Mouse (Mus musculus): Measurements from ENCODE around the gene Trabd2b. TPM values are rescaled to one million over a fixed set of nuclear protein-coding genes. Genes with fewer than 3 reads are reported as not detected.
A peak's percentile ranks its signal among the peaks of the same experiment; 100 is the strongest.

Gene Trabd2b
- polyA plus RNA-seq, 1 experiment from 2014 or later: 0.63 TPM

DNA sequence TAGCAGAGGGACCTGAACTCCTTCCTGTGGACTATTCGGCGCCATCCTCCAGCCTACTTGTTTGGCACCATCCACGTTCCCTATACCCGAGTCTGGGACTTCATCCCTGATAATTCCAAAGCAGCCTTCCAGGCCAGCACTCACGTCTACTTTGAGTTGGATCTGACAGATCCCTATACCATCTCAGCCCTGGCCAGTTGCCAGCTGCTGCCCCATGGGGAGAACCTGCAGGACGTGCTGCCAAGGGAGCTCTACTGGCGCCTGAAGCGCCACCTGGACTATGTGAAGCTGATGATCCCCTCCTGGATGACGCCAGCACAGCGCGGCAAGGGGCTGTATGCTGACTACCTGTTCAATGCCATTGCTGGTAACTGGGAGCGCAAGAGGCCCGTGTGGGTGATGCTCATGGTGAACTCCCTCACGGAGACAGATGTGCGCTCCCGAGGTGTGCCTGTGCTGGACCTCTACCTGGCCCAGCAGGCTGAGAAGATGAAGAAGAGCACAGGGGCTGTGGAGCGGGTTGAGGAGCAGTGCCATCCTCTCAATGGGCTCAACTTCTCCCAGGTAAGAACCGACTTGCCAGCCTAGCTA is 2.5 kb downstream of the Trabd2b start:
- DNase-seq (ENCODE audit: low spot score) (no peak), ATAC-seq (ENCODE audit: low FRiP score) (no peak)
- no peaks in the 10 kb centered on the region for H3K36me3 ChIP-seq (replicated peaks; ENCODE audit: control insufficient read depth, insufficient read depth)
- no peak overlapping the region for H3K4me3 ChIP-seq (replicated peaks; ENCODE audit: low read length)
- no peak overlapping the region for H3K27ac ChIP-seq
- H3K27me3 ChIP-seq (ENCODE audit: control insufficient read depth, insufficient read depth, low read length): peaks cover 33% of the 10 kb centered on the region
- WGBS: 67% methylated on average over 18 of the region's 18 CpGs
- peaks cover 24% of the 10 kb centered on the region; the same call in 1 of the 2 replicates for H3K4me1 ChIP-seq (replicated peaks; ENCODE audit: control insufficient read depth, insufficient read depth, low read length)
- H3K9me3 ChIP-seq (ENCODE audit: control insufficient read depth, low read length): no peaks in the 10 kb centered on the region
- no peak overlapping the region for H3K9ac ChIP-seq
- peak overlapping the region; percentile 15 for H3K4me2 ChIP-seq (replicated peaks)

DNA sequence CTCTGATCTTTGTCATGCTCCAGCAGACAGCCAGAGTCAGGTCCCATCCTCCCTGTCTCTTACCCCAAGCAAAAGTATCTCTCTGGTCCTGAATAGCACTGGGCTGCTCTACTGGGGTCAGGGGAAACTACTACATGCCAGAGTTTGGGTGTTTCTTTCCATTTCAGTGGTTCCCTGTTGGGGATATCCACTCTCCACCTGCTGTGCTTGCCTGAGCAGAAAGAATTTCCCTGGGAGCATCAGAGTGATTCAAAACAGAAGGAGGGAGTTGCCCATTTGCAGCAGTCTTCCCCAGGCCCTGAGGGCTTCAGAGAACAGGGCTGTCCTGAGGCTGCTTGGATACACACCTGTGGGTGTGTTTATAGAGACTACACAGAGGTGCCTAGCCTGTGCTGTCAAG is 3.0 kb downstream of the Trabd2b start:
- no peak overlapping the region for H3K27ac ChIP-seq
- peak overlapping the region; percentile 15 for H3K4me2 ChIP-seq (replicated peaks)
- no peaks in the 10 kb centered on the region for H3K36me3 ChIP-seq (replicated peaks; ENCODE audit: control insufficient read depth, insufficient read depth)
- no peak for ATAC-seq (ENCODE audit: low FRiP score)
- no peak overlapping the region for H3K4me3 ChIP-seq (replicated peaks; ENCODE audit: low read length)
- DNase-seq (ENCODE audit: low spot score): no peak
- peaks cover 24% of the 10 kb centered on the region; the same call in 1 of the 2 replicates for H3K4me1 ChIP-seq (replicated peaks; ENCODE audit: control insufficient read depth, insufficient read depth, low read length)
- no peaks in the 10 kb centered on the region for H3K9me3 ChIP-seq (ENCODE audit: control insufficient read depth, low read length)
- H3K27me3 ChIP-seq (ENCODE audit: control insufficient read depth, insufficient read depth, low read length): peaks cover 33% of the 10 kb centered on the region
- H3K9ac ChIP-seq: no peak overlapping the region

DNA sequence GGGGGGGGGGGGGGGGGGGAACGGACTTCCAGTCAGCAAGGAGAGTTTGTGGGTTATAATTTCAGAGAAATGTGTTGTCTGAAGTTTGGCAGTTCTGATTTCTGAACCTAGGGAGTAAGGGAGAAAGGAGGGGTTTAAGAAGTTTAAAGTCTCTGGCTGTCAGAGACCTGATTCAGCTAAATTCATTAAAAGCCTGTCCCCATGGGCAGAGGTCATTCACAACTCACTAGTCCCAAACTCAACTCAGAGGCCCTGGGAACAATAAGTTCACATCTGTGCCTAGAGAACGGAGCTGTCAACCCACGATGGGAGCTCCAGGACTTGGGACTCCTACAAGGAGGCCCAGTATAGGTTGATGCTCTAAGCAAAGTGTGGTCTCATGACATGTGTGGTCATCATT is 3.5 kb downstream of the Trabd2b start:
- peak overlapping the region; percentile 15; the same call in 1 of the 2 replicates for H3K4me2 ChIP-seq (replicated peaks)
- 25% methylated on average over 3 of the region's 3 CpGs for WGBS

GRCm38 (mm10) chr4:114410443-114410842 is 3.9 kb downstream of the Trabd2b start:
- no peaks in the 10 kb centered on the region for H3K9me3 ChIP-seq (ENCODE audit: control insufficient read depth, low read length)
- no peak overlapping the region for H3K4me3 ChIP-seq (replicated peaks; ENCODE audit: low read length)
- 5% methylated on average over 11 of the region's 11 CpGs for WGBS
- no peaks in the 10 kb centered on the region for H3K36me3 ChIP-seq (replicated peaks; ENCODE audit: control insufficient read depth, insufficient read depth)
- DNase-seq (ENCODE audit: low spot score) (no peak), ATAC-seq (ENCODE audit: low FRiP score) (no peak)
- H3K4me1 ChIP-seq (replicated peaks; ENCODE audit: control insufficient read depth, insufficient read depth, low read length): peaks cover 24% of the 10 kb centered on the region; the same call in 1 of the 2 replicates
- peaks cover 33% of the 10 kb centered on the region for H3K27me3 ChIP-seq (ENCODE audit: control insufficient read depth, insufficient read depth, low read length)
- H3K9ac ChIP-seq: no peak overlapping the region
- H3K27ac ChIP-seq: no peak overlapping the region
- 0 out of 2 replicates have a peak overlapping the region, but pooled peaks have one; percentile 5 for H3K4me2 ChIP-seq (replicated peaks)

More for the DNA sequence above, 3.5 kb downstream of the Trabd2b start:
- DNase-seq (ENCODE audit: low spot score) (no peak), ATAC-seq (ENCODE audit: low FRiP score) (no peak)
- Histone ChIP-seq H3K9me3 (ENCODE audit: control insufficient read depth, low read length) (no peaks in the 10 kb centered on the region), H3K9ac (no peak overlapping the region), H3K27ac (no peak overlapping the region), H3K4me1 (replicated peaks; ENCODE audit: control insufficient read depth, insufficient read depth, low read length) (peaks cover 24% of the 10 kb centered on the region; the same call in 1 of the 2 replicates), H3K4me3 (replicated peaks; ENCODE audit: low read length) (no peak overlapping the region), H3K27me3 (ENCODE audit: control insufficient read depth, insufficient read depth, low read length) (peaks cover 33% of the 10 kb centered on the region), H3K36me3 (replicated peaks; ENCODE audit: control insufficient read depth, insufficient read depth) (no peaks in the 10 kb centered on the region)

DNA sequence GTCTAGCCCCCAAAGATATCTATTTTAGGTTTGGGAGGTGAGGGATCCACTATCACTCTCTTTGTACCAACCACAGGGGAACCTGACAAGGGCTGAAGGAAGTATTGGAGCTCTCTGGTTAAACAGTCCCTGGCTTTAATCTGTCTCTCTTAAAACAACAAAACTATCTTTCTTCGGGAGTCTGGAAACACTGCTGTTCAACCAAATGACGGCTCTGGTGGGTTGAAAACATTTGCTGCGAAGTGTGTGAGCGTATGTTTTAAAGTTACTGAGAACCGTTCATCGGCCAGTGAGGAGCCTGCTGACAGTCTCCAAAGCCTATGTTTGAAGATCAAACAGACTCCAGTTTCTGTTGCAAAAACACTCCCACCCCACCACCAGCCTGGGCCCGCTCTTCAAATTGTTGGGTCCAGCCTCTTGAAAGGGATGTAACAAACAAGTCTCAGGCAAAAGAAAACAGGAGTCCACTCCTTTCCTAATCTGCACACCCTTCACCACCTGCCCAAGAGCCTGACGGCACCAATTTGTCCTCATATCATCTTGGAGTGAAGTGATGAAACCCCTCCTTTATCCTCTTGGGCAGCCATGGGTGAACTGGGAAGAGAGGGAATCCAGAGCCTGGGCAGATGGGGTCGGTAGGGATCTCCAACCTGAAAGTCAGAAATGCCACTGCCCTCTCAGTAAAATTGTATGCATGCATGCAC is 4.6 kb downstream of the Trabd2b start:
- no peak for DNase-seq (ENCODE audit: low spot score)
- no peak for ATAC-seq (ENCODE audit: low FRiP score)
- H3K4me1 ChIP-seq (replicated peaks; ENCODE audit: control insufficient read depth, insufficient read depth, low read length): peaks cover 24% of the 10 kb centered on the region; the same call in 1 of the 2 replicates
- no peaks in the 10 kb centered on the region for H3K36me3 ChIP-seq (replicated peaks; ENCODE audit: control insufficient read depth, insufficient read depth)
- WGBS: 48% methylated on average over 9 of the region's 9 CpGs
- no peak overlapping the region for H3K4me3 ChIP-seq (replicated peaks; ENCODE audit: low read length)
- no peak overlapping the region for H3K9ac ChIP-seq
- H3K4me2 ChIP-seq (replicated peaks): 0 out of 2 replicates have a peak overlapping the region, but pooled peaks have one; percentile 5
- no peaks in the 10 kb centered on the region for H3K9me3 ChIP-seq (ENCODE audit: control insufficient read depth, low read length)
- H3K27ac ChIP-seq: no peak overlapping the region
- peaks cover 33% of the 10 kb centered on the region for H3K27me3 ChIP-seq (ENCODE audit: control insufficient read depth, insufficient read depth, low read length)

GRCm38 (mm10) chr4:114411846-114412390 is 5.4 kb downstream of the Trabd2b start:
- Histone ChIP-seq H3K9me3 (ENCODE audit: control insufficient read depth, low read length) (no peaks in the 10 kb centered on the region), H3K4me2 (replicated peaks) (no peak overlapping the region), H3K4me1 (replicated peaks; ENCODE audit: control insufficient read depth, insufficient read depth, low read length) (peaks cover 17% of the 10 kb centered on the region; the same call in 1 of the 2 replicates), H3K4me3 (replicated peaks; ENCODE audit: low read length) (no peak overlapping the region), H3K36me3 (replicated peaks; ENCODE audit: control insufficient read depth, insufficient read depth) (no peaks in the 10 kb centered on the region), H3K27me3 (ENCODE audit: control insufficient read depth, insufficient read depth, low read length) (peaks cover 26% of the 10 kb centered on the region), H3K9ac (no peak overlapping the region), H3K27ac (no peak overlapping the region)
- WGBS: 52% methylated on average over 6 of the region's 6 CpGs
- DNase-seq (ENCODE audit: low spot score): no peak
- ATAC-seq (ENCODE audit: low FRiP score): no peak

DNA sequence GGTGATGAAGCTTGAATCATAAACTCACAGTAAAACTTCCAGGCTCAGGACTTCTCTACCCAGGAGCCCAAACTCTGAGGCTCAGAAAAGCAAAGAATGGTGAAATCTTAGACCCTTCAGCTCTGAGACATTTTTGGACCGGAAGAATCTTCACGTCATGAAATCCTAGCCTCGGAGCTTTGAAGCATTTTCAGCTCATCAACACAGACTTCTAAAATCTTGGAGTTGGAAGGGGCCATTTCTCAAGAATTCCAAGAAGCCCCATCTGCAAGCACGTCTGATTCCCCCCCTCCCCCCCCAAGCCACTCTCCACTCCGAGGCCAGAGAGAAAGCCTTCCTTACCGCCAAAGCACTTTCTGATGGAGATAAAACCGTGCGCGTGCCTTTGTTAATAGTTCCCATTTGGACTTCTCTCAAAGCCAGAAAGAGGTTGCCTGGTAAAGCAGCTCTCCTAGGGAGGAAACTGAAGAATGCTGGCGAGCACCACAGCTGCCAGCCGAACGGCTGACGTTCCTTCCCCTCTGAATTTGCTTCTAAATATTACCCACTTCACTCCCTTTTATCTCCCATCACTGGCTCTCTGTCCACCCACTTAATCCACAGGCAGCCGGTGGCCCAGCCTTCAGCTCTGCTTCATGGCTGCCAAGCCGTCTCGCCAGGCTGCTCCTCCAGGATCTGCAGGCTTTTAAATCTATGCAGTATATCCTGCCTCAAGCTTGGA is 9.6 kb downstream of the Trabd2b start:
- ATAC-seq (ENCODE audit: low FRiP score): peak; percentile 34; the same call in 1 of the 2 replicates

GRCm38 (mm10) chr4:114420154-114420553 is 13.6 kb downstream of the Trabd2b start:
- Histone ChIP-seq H3K27me3 (ENCODE audit: control insufficient read depth, insufficient read depth, low read length) (no peaks in the 10 kb centered on the region), H3K27ac (no peak overlapping the region), H3K9me3 (ENCODE audit: control insufficient read depth, low read length) (no peaks in the 10 kb centered on the region), H3K36me3 (replicated peaks; ENCODE audit: control insufficient read depth, insufficient read depth) (no peaks in the 10 kb centered on the region), H3K9ac (no peak overlapping the region), H3K4me3 (replicated peaks; ENCODE audit: low read length) (no peak overlapping the region), H3K4me2 (replicated peaks) (no peak overlapping the region), H3K4me1 (replicated peaks; ENCODE audit: control insufficient read depth, insufficient read depth, low read length) (no peaks in the 10 kb centered on the region)
- no peak for DNase-seq (ENCODE audit: low spot score)
- WGBS: 89% methylated on average over 2 of the region's 2 CpGs
- no peak for ATAC-seq (ENCODE audit: low FRiP score)

More for the DNA sequence above, 9.6 kb downstream of the Trabd2b start:
- 38% methylated on average over 16 of the region's 16 CpGs for WGBS
- H3K27me3 ChIP-seq (ENCODE audit: control insufficient read depth, insufficient read depth, low read length): no peaks in the 10 kb centered on the region; the same call in 1 of the 2 replicates
- H3K4me2 ChIP-seq (replicated peaks): no peak overlapping the region
- DNase-seq (ENCODE audit: low spot score): no peak
- H3K4me3 ChIP-seq (replicated peaks; ENCODE audit: low read length): no peak overlapping the region
- peaks cover 6% of the 10 kb centered on the region; the same call in 1 of the 2 replicates for H3K4me1 ChIP-seq (replicated peaks; ENCODE audit: control insufficient read depth, insufficient read depth, low read length)
- no peaks in the 10 kb centered on the region for H3K36me3 ChIP-seq (replicated peaks; ENCODE audit: control insufficient read depth, insufficient read depth)
- H3K9me3 ChIP-seq (ENCODE audit: control insufficient read depth, low read length): no peaks in the 10 kb centered on the region
- no peak overlapping the region for H3K27ac ChIP-seq
- no peak overlapping the region for H3K9ac ChIP-seq

DNA sequence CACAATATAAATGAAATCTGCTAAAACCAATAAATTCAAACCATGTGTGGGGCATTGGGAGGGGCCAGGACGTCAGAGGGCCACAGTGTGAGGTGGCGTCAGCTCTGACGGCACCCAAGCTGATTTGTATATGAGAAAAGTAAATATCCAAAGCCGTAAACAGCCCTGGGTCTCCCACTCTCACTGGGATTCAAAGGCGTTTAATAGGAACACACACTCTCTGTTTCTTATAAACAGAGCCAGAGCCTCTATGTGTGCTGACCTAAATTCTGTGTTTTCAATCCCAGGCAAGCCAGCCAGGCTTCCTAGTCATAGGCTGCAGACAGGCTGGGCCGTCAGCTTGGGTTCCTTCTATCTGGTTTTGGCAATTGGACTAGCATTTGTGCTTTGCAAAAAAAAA is 16.6 kb downstream of the Trabd2b start:
- Histone ChIP-seq H3K9me3 (ENCODE audit: control insufficient read depth, low read length) (no peaks in the 10 kb centered on the region), H3K4me3 (replicated peaks; ENCODE audit: low read length) (no peak overlapping the region)
- WGBS: 77% methylated on average over 6 of the region's 6 CpGs

More for the DNA sequence above, 16.6 kb downstream of the Trabd2b start:
- Histone ChIP-seq H3K4me1 (replicated peaks; ENCODE audit: control insufficient read depth, insufficient read depth, low read length) (no peaks in the 10 kb centered on the region), H3K27ac (no peak overlapping the region), H3K27me3 (ENCODE audit: control insufficient read depth, insufficient read depth, low read length) (no peaks in the 10 kb centered on the region), H3K36me3 (replicated peaks; ENCODE audit: control insufficient read depth, insufficient read depth) (no peaks in the 10 kb centered on the region), H3K9ac (no peak overlapping the region), H3K4me2 (replicated peaks) (no peak overlapping the region)
- ATAC-seq (ENCODE audit: low FRiP score): no peak
- DNase-seq (ENCODE audit: low spot score): no peak

All from hindbrain, embryonic 14.5 days (tissue).